Mouse (Mus musculus): ENCODE measurements around the gene Pabpn1l. TPM values are rescaled to one million over a fixed set of nuclear protein-coding genes. Genes with fewer than 3 reads are reported as not detected.

Pabpn1l gene
- polyA plus RNA-seq, 1 experiment, result not detected

DNA sequence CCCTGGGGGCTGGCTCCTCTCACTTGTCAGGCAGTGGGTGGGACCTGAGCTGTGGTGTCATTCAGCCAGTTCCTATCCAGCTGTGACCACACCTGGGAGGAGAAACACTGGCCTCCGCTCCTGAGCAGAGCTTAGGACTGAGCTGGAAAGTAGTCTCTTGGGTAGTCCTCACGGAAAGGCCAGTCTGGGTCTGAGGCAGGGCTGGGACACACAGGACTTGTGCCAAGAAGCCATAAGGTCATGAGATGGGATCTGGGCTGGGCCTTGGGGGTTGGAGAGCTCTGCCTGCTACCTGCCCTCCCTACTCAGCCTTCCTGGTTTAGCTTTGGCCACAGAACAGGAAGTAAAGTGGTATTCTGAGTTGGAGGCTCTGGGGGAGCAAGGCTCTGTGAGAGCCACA, 4.4 kb upstream of the Pabpn1l start:
- Histone ChIP-seq H3K4me3 (replicated peaks) (no peak overlapping the region), H3K9me3 (ENCODE audit: control insufficient read depth, low read length) (no peaks in the 10 kb centered on the region; the same call in 1 of the 2 replicates), H3K27me3 (ENCODE audit: control insufficient read depth) (peaks cover 16% of the 10 kb centered on the region; the same call in 1 of the 2 replicates), H3K36me3 (ENCODE audit: control insufficient read depth) (peaks cover 26% of the 10 kb centered on the region), H3K4me1 (ENCODE audit: control insufficient read depth) (peaks cover 20% of the 10 kb centered on the region)
- TF ChIP-seq GATA1 (IDR thresholded peaks at IDR 0.05; ENCODE audit: low read length) (no peak), TAL1 (IDR thresholded peaks at IDR 0.05; ENCODE audit: low read length) (no peak)

DNA sequence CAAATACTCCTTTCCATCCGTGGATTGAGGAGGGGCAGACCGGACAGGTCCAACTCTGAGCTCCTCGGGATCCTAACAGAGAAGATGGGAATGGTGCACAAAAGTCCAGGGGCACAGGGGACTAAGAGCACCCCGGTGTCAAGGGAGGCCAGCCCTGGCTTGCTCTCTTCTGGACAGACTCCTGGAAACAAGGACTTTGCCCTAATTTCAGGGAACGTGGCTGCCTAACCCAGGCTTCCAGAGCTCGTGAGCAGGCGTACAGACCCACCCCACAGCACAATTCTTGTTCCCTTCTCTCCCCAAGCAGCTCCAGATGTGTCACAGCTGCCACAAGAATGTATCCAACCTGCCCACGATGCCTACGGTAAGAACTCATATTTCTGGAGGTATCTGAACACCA, 3.3 kb upstream of the Pabpn1l start:
- no peak overlapping the region for H3K4me3 ChIP-seq (replicated peaks)
- peaks cover 21% of the 10 kb centered on the region for H3K36me3 ChIP-seq (ENCODE audit: control insufficient read depth)
- peaks cover 9% of the 10 kb centered on the region for H3K9me3 ChIP-seq (ENCODE audit: control insufficient read depth, low read length)
- H3K27me3 ChIP-seq (ENCODE audit: control insufficient read depth), result peaks cover 18% of the 10 kb centered on the region; the same call in 1 of the 2 replicates
- no peak for TF ChIP-seq GATA1 (IDR thresholded peaks at IDR 0.05; ENCODE audit: low read length)
- no peak for TF ChIP-seq TAL1 (IDR thresholded peaks at IDR 0.05; ENCODE audit: low read length)
- peaks cover 22% of the 10 kb centered on the region for H3K4me1 ChIP-seq (ENCODE audit: control insufficient read depth)

DNA sequence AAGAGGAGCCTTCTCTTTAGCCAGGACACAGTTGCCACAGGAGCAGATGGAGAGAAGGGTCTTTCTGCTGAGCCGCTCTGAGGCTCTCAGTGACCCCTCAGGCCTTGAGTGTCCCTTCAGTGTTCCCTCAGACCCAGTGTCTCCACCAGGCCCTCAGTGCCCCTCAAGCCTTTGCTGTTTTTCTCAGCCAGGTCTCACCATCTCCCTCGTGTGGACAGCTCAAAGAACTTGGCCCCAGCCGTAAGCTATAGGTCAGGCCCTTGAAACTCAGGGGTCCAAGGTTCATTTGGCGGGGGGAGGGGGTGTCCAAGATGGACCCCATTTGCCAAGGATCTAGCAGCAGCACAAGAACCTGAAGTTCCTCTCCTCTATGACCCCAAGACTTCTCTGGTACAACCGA, 2.1 kb upstream of the Pabpn1l start:
- TF ChIP-seq TAL1 (IDR thresholded peaks at IDR 0.05; ENCODE audit: low read length) (no peak), GATA1 (IDR thresholded peaks at IDR 0.05; ENCODE audit: low read length) (no peak)
- no peak overlapping the region for H3K4me3 ChIP-seq (replicated peaks)
- peaks cover 9% of the 10 kb centered on the region for H3K9me3 ChIP-seq (ENCODE audit: control insufficient read depth, low read length)
- H3K36me3 ChIP-seq (ENCODE audit: control insufficient read depth), result peaks cover 11% of the 10 kb centered on the region
- peaks cover 12% of the 10 kb centered on the region; the same call in 1 of the 2 replicates for H3K27me3 ChIP-seq (ENCODE audit: control insufficient read depth)
- H3K4me1 ChIP-seq (ENCODE audit: control insufficient read depth), result peaks cover 31% of the 10 kb centered on the region

DNA sequence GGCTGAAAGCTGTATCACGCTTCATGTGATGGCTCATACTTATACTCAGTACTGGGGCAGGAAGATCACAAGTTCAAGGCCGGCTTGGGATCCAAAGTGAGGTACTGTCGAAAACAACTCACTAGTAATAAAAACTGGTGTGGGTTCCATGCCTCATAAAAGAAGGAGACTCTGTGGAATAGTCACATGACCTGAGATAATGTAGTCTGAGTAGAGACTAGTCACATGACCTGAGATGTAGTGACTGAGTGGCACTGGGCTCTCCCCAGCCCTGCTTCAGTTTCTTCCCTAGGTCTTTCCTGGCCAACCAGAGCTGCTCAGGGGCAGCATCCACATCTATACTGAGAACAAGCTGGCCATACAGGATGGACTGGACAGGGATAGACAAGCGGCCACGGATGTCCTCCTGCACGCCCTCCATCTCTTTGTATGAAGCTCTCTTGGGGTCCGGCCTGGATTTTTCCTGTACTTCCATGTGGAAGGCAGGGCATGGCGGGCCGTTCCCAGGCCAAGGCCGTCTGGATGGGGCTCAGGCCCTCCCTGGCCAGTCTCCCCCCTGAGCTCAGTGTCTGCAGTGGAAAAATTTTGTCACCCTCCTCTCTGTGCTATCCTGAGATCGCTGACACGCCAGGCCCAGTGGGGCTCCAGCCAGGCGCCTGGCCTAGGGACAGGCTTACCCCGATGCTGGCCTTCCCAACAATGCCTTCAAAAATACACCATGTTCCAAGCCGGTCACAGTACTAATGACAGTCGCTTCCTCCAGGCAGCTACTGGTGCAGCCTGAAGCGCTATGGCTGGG, 1.5 kb upstream of the Pabpn1l start:
- Histone ChIP-seq H3K36me3 (ENCODE audit: control insufficient read depth) (peaks cover 7% of the 10 kb centered on the region), H3K4me3 (replicated peaks) (no peak overlapping the region), H3K27me3 (ENCODE audit: control insufficient read depth) (peaks cover 10% of the 10 kb centered on the region; the same call in 1 of the 2 replicates), H3K9me3 (ENCODE audit: control insufficient read depth, low read length) (peaks cover 9% of the 10 kb centered on the region), H3K4me1 (ENCODE audit: control insufficient read depth) (peaks cover 38% of the 10 kb centered on the region)
- TF ChIP-seq TAL1 (IDR thresholded peaks at IDR 0.05; ENCODE audit: low read length) (no peak), GATA1 (IDR thresholded peaks at IDR 0.05; ENCODE audit: low read length) (no peak)

DNA sequence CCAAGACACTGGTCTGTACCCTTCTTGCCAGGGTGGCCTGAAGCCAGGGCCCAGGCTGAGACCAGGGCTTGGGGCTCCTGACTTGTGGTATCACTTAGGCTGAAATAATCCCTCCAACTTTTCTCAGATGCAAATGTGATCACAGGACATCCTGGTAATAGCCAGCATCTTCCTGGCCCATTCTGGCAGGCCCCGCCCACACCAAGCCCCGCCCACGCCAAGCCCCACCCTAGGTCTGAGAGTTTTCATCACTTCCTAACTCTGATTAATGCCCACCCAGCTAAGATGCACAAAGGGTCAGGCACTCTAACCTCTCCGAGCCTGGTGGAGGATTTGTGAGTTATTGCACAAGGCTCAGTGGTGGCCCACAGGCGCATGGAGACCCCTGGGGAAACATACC, 2.1 kb downstream of the Pabpn1l start:
- peaks cover 9% of the 10 kb centered on the region for H3K9me3 ChIP-seq (ENCODE audit: control insufficient read depth, low read length)
- TF ChIP-seq TAL1 (IDR thresholded peaks at IDR 0.05; ENCODE audit: low read length) (no peak), GATA1 (IDR thresholded peaks at IDR 0.05; ENCODE audit: low read length) (no peak)
- H3K36me3 ChIP-seq (ENCODE audit: control insufficient read depth), result peaks cover 4% of the 10 kb centered on the region
- H3K4me1 ChIP-seq (ENCODE audit: control insufficient read depth), result peaks cover 40% of the 10 kb centered on the region
- no peak overlapping the region for H3K4me3 ChIP-seq (replicated peaks)
- H3K27me3 ChIP-seq (ENCODE audit: control insufficient read depth), result peaks cover 10% of the 10 kb centered on the region; the same call in 1 of the 2 replicates

DNA sequence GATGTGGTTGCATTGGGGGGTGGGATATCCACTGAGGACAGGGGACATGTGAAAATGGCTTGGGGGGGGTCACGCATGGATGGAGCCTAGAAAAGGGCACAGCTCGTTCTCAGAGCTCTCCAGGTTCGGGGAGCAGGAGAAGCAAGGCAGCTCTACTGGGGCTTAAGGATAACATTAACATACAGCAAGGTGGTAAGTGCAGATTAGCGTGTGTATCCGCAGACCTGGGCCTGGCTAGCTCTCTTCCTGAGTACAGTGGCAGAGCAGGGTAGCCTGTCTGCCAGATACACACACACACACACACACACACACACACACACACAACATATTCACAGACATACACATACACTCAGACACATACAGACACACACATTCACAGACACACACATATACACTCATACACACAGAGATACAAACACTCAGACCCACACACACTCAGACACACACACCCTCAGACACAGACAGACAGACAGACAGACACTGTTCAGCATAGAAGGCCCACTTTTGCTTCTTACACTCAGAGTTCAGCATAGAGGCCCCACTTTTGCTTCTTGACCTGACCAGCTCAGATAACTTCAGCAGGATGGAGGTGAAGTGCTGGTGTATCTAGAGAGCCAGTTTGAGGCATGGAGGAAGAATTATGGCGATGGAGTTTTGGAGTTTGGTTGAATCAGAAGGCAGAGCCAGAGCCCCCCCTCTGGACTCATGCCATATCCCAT, 3.7 kb downstream of the Pabpn1l start:
- H3K9me3 ChIP-seq (ENCODE audit: control insufficient read depth, low read length), result peaks cover 9% of the 10 kb centered on the region
- peaks cover 8% of the 10 kb centered on the region; the same call in 1 of the 2 replicates for H3K27me3 ChIP-seq (ENCODE audit: control insufficient read depth)
- peaks cover 36% of the 10 kb centered on the region for H3K4me1 ChIP-seq (ENCODE audit: control insufficient read depth)
- peaks cover 16% of the 10 kb centered on the region for H3K36me3 ChIP-seq (ENCODE audit: control insufficient read depth)
- H3K4me3 ChIP-seq (replicated peaks), result peak overlapping the region; percentile 34
- TF ChIP-seq GATA1 (IDR thresholded peaks at IDR 0.05; ENCODE audit: low read length) (peak; percentile 56; the same call in 1 of the 2 replicates), TAL1 (IDR thresholded peaks at IDR 0.05; ENCODE audit: low read length) (peak; percentile 85)

DNA sequence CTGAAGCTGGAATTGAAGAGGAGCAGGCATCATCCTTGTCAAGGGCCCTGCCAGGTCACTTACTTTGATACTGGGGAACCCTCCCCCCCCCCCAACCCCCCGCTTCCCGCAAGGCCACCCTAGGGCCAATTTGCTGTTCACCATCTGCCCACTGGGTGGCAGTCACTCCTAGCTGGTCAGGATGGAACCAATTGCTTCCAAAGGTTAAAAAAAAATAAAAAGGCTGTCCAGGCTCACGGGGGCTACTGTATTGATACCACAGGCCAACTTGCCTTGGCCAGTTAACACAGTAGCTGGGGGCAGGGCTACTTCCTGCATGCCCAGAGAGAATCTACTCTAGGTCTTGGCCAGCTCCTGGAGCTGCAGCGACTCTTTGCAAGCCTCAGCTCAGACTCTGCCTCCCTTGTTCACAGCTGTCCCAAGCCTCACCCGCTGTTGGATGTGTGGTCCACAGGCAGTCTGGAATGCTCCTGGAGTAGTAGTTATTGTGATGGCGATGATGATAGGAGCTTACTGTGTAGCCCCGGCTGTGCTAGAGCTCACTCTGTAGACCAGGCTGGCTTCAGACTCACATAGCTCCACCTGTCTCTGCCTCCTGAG, 4.5 kb downstream of the Pabpn1l start:
- Histone ChIP-seq H3K4me3 (replicated peaks) (peak overlapping the region; percentile 34), H3K9me3 (ENCODE audit: control insufficient read depth, low read length) (peaks cover 9% of the 10 kb centered on the region), H3K36me3 (ENCODE audit: control insufficient read depth) (peaks cover 23% of the 10 kb centered on the region), H3K27me3 (ENCODE audit: control insufficient read depth) (peaks cover 8% of the 10 kb centered on the region; the same call in 1 of the 2 replicates), H3K4me1 (ENCODE audit: control insufficient read depth) (peaks cover 38% of the 10 kb centered on the region)
- TF ChIP-seq GATA1 (IDR thresholded peaks at IDR 0.05; ENCODE audit: low read length), result no peak
- TF ChIP-seq TAL1 (IDR thresholded peaks at IDR 0.05; ENCODE audit: low read length), result no peak

DNA sequence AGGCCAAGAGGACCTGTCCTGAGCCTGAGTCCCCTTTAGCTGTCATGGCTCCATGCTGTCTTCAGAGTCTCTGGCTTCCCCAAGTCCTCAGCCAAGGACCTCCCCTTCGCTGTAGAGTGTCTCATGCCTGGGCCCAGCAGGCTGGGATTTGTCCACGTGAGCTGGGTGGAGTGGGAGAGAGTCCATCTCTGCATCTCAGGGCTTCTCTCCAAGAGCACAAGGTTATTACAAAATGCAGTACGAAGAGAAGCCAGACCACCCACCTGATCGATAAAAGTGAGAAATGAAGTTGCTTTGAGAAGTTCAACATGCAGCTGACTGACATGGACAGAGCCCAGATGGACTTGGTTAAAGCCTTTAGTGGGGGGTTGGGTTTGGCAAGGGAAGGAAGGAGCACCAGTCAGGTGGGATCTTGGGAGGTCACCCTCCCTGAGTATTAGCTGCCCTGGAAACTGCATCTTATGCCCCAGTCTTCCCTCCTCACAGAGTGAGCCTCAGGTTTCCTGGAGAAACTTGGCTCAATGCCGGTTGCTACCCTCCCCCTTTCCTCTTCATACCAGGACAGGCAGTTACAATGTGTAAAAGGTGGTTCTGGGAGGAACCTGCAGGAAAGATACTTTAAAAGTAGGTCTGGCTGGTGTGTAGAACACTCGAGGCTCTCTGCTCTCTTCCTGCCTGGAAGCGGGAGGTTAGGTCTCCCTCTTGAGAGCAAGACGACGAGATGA, 6.2 kb downstream of the Pabpn1l start:
- H3K4me1 ChIP-seq (ENCODE audit: control insufficient read depth), result peaks cover 53% of the 10 kb centered on the region
- no peak overlapping the region for H3K4me3 ChIP-seq (replicated peaks)
- H3K27me3 ChIP-seq (ENCODE audit: control insufficient read depth), result no peaks in the 10 kb centered on the region; the same call in 1 of the 2 replicates
- H3K36me3 ChIP-seq (ENCODE audit: control insufficient read depth), result peaks cover 26% of the 10 kb centered on the region
- TF ChIP-seq GATA1 (IDR thresholded peaks at IDR 0.05; ENCODE audit: low read length) (no peak), TAL1 (IDR thresholded peaks at IDR 0.05; ENCODE audit: low read length) (no peak)
- H3K9me3 ChIP-seq (ENCODE audit: control insufficient read depth, low read length), result peaks cover 5% of the 10 kb centered on the region

Data from erythroblast, embryonic 14.5 days (primary cell).